Mouse (Mus musculus) urinary bladder, adult 2 months (tissue): Measurements from ENCODE around the gene Txn2. TPM values are rescaled to one million over a fixed set of nuclear protein-coding genes. Genes with fewer than 3 reads are reported as not detected.
A peak's percentile ranks its signal among the peaks of the same experiment; 100 is the strongest.

ENCODE experiments used
- DNase-seq: peaks from one replicate; pipeline ENCODE4 v3.0.0; 2022; ENCODE audit warnings: low spot score
- polyA plus RNA-seq: library from polyadenylated mRNA; depleted of rRNA; stranded (reverse); fragments of >200 nt; gene quantifications from 2 replicates; pipeline ENCODE4 v1.2.3, GENCODE M21; 2012

Gene Txn2
- polyA plus RNA-seq, 1 experiment = 147 TPM

- DNase-seq = no peak
Observed at GRCm38 (mm10) chr15:77934326-77934725, 5.5 kb upstream of the Txn2 start.

GRCm38 (mm10) chr15:77933770-77934169 is 5.0 kb upstream of the Txn2 start:
- peak; percentile 99 for DNase-seq

DNA sequence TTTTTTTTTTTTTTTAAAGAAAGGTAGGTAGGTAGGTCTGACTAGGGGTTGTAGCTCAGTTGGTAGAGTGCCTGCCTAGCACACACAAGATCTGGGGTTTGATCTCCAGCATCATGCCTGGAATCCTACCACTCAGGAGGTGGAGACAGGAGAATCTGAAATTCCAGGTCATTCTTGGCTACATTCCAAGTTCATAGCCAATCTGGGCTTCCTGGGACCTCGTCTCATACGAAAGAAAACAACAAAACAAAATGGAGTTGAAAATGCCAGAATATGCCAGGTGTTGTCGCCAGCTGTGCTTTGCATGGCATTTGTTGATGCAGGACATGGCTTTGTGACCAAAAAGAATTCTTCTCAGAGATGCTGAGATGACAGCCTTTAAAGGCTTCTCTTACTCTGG is 4.4 kb upstream of the Txn2 start:
- no peak for DNase-seq

GRCm38 (mm10) chr15:77931689-77932016 is 2.8 kb upstream of the Txn2 start:
- no peak for DNase-seq

GRCm38 (mm10) chr15:77930986-77931688 is 2.3 kb upstream of the Txn2 start:
- DNase-seq = no peak

DNA sequence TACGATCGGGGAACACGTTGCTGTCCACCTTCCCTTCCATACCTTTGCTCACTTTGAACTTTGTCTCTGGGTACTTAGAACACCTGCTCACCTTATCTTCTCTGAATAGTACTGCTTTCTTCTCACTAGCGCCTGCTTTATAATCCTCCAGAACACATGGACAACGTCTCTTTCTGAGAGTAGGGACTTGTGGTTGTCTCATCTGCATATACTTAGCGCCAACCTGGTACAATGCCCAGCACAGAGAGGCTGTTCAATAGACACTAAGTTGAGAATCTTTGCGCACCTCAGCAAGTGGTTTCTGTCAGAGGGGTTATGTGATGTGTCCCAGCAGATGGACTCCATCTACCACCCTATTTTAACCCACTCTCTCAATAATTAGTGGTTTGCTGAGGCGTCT is 998 bp upstream of the Txn2 start:
- DNase-seq = no peak

GRCm38 (mm10) chr15:77928091-77928490 is 715 bp downstream of the Txn2 start:
- DNase-seq = no peak

GRCm38 (mm10) chr15:77926921-77927320 is 1.9 kb downstream of the Txn2 start:
- no peak for DNase-seq

DNA sequence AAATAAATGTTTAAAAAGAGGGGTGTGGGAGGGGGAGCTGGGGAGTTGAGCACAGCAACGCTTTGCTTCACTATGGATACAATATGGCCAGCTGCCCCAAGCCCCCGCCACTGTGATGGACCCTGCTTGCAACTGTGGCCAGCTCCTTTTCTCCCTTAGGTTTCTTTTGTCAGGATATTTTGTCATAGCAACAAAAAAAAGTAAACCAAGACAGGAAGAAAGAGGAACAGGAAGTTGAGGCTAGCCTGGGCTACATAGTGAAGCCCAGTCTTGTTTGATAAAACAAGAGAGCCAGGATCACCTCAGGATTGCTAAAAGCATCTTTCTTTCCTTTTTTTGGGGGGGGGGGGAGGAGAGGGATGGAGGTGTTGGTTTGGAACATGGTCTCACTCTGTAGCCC is 3.6 kb downstream of the Txn2 start:
- no peak for DNase-seq

DNA sequence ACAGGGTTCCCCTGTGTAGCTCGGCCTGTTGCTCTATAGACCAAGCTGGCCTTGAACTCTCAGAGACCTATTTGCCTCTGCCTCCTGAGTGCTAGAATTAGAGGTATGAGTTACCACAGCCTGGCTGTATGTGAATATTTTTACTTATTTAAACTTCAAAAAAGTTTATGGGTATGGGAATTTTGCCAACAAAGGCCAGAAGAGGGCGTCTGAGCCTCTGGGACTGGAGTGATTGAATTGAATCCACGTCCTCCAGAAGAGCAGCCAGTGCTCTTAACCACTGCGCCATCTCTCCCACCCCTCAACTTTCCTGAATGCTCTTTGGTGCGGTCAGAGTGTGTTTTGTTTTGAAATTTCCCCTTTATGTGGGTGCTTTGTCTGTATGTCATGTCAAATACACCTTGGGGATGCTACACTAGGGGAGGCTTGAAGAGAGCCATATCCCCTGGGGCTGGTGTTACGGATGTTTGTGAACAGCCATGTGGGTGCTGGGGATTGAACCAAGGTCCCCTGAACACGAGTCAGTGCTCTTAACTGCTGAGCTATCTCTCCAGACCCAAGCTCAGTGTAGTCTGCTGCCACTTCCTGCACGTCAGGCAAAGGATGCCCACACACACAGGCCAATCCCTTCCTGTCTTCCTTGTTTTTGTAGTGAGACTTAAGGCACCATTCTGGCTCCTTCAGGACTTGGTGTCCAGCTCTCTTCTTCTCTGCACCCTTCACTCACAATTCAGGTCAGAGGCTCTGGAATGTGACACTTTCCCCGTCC is 5.4 kb downstream of the Txn2 start:
- no peak for DNase-seq

- no peak for DNase-seq
Observed at GRCm38 (mm10) chr15:77922710-77923109, 6.1 kb downstream of the Txn2 start.

DNA sequence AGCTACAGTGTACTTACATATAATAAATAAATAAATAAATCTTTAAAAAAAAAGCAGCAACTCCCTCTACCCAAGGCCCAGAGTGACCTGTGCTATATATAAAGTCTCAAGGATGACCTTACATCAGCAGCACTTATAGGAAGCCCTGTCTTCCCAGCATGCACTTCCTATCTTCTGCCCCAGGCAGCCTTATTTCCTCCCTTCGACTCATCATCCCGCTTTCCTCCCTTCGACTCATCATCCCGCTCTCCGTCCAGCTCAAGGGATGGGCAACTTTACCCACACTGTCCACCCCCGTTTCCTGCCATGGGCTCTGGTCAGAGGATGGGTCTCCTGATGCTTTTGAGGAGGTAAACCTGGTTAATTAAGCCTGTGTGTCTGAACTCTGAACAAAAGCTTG is 7.2 kb downstream of the Txn2 start:
- DNase-seq = no peak

GRCm38 (mm10) chr15:77920511-77921462 is 8.0 kb downstream of the Txn2 start:
- no peak for DNase-seq

GRCm38 (mm10) chr15:77919441-77919840 is 9.4 kb downstream of the Txn2 start:
- DNase-seq = no peak

DNA sequence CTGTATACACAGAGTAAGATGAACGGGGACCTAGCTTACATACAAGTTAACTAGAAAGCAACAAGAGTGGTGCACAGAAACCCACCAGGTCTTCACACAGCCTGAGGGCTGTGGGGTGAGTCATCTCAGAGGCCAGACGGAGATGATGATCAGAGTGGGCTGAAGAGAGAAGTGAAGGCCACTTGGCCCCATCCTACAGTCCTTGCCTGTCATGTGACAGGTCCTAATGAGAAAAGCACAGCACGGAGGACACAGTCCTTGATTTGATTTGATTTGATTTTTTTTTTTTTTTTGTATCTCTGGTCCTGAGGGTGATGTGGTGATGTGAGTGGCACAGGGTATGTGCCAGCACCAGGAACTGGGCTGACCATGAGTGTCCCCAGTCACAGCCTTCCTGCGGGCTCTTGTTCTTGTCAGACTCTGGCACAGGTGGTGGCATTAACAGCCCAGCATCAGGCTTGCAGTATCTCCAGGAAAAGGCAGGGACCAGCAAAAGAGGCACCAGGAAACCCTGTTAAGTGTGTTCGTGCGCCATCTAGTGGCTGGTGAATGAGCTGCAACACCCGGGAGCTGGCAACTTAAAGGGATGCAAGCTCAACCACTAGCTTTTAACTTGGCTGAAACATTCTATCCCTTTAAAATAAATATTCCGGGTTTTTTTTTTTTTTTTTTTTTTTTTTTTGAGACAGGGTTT is 11.8 kb downstream of the Txn2 start:
- peak; percentile 74 for DNase-seq

GRCm38 (mm10) chr15:77915287-77915686 is 13.5 kb downstream of the Txn2 start:
- no peak for DNase-seq

GRCm38 (mm10) chr15:77914507-77914906 is 14.3 kb downstream of the Txn2 start:
- DNase-seq = no peak

GRCm38 (mm10) chr15:77913054-77913453 is 15.8 kb downstream of the Txn2 start:
- no peak for DNase-seq

- DNase-seq = no peak
Observed at GRCm38 (mm10) chr15:77912585-77912984, 16.2 kb downstream of the Txn2 start.

DNA sequence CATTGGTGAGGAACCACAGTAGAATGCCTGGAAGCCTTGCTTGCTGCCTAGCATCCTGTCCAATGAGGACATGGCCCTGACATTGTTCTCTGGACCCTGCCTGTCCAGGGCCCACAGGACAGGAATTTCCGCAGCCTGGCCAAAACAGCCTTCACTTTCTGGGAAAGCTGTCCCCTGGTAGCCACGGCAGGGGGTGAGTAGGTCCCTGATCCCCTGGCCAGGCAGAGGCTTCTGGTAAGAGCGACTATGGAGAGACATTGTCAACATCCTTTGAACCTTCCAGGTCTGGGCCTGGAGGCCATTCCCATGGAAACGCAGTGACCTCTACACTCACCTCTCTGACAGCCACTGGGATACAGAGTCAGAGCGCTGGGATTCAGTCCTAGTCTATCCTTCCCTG is 16.8 kb downstream of the Txn2 start:
- DNase-seq = no peak

DNA sequence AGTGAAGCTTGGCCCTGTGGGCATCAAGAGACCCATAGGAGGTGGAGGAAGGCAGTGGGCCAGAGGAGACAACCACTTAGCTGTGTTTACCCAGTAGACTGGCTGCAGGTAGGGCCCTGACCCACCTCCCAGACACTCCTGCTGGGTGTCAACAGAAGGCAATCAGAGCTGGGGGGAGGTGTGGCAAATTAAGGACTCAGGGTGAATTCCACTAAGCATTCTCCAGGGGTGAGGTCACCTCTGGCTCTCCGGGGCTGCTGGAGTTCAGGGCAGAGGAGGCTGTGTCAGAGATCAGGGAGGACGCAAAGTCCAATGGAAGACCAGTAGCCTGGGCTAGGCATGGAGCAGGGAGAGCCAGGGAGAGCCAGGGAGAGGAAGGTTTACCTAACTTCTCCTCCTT is 17.7 kb downstream of the Txn2 start:
- DNase-seq = no peak
